Mouse (Mus musculus) monocyte, adult 5-6 weeks (primary cell): ENCODE measurements around the gene Piezo1. TPM values are rescaled to one million over a fixed set of nuclear protein-coding genes. Genes with fewer than 3 reads are reported as not detected.

ENCODE experiments used
- ATAC-seq: fragments of 153-309, 156-312 bp; replicated peaks from 2 replicates; pipeline ENCODE4 v1.8.0; 2017; ENCODE audit warnings: mild to moderate bottlenecking; ENCODE audit not compliant: low TSS enrichment, insufficient number of reproducible peaks, severe bottlenecking, poor library complexity, low FRiP score
- total RNA-seq: library from RNA; stranded (forward); fragments of 200-1000, 200-491, 200-594 nt; gene quantifications from 3 replicates; pipeline ENCODE4 v1.2.3, GENCODE M21; 2017

Gene Piezo1
- total RNA-seq, 1 experiment from 2014 or later = 31.7 TPM

- no peak for ATAC-seq
Measured at GRCm38 (mm10) chr8:122469407-122469806, 81.7 kb downstream of the Piezo1 start.

GRCm38 (mm10) chr8:122467816-122468215 is 83.3 kb downstream of the Piezo1 start:
- no peak for ATAC-seq

GRCm38 (mm10) chr8:122464985-122465384 is 86.1 kb downstream of the Piezo1 start:
- no peak for ATAC-seq

- peak; percentile 40; the same call in 1 of the 2 replicates for ATAC-seq
Measured at GRCm38 (mm10) chr8:122463651-122464640, 87.2 kb downstream of the Piezo1 start.

- ATAC-seq = no peak
Measured at GRCm38 (mm10) chr8:122462510-122462909, 88.6 kb downstream of the Piezo1 start.

- no peak for ATAC-seq
Measured at GRCm38 (mm10) chr8:122461473-122462148, 89.5 kb downstream of the Piezo1 start.

GRCm38 (mm10) chr8:122460524-122461472 is 90.3 kb downstream of the Piezo1 start, which contains the start of gene Snai3:
TSS of gene Snai3 (minus strand) at chr8:122460733.
- no peak for ATAC-seq

GRCm38 (mm10) chr8:122459990-122460389 is 91.1 kb downstream of the Piezo1 start:
- ATAC-seq = no peak

GRCm38 (mm10) chr8:122459218-122459900 is 91.8 kb downstream of the Piezo1 start:
- ATAC-seq = no peak

GRCm38 (mm10) chr8:122457171-122457570 is 94.0 kb downstream of the Piezo1 start:
- no peak for ATAC-seq

GRCm38 (mm10) chr8:122454409-122454808 is 96.7 kb downstream of the Piezo1 start:
- no peak; the same call in 1 of the 2 replicates for ATAC-seq

- ATAC-seq = no peak
Measured at GRCm38 (mm10) chr8:122452154-122452553, 99.0 kb downstream of the Piezo1 start.

GRCm38 (mm10) chr8:122451161-122451703 is 99.9 kb downstream of the Piezo1 start:
- no peak for ATAC-seq

GRCm38 (mm10) chr8:122445203-122445602 is 105.9 kb downstream of the Piezo1 start:
- ATAC-seq = no peak

- peak; percentile 62 for ATAC-seq
Measured at GRCm38 (mm10) chr8:122444058-122444748, 106.9 kb downstream of the Piezo1 start.

- peak; percentile 91 for ATAC-seq
Measured at GRCm38 (mm10) chr8:122443262-122444006, 107.7 kb downstream of the Piezo1 start, which contains the start of gene Mvd. TSS of gene Mvd (minus strand) at chr8:122443422.
